Mouse (Mus musculus) liver, embryonic 15.5 days (tissue): Measurements from ENCODE around the gene Sgsm3. TPM values are rescaled to one million over a fixed set of nuclear protein-coding genes. Genes with fewer than 3 reads are reported as not detected.

Experiments used
- ATAC-seq: fragments of 200-750 bp; cut with Nextera tagmentation; 2 replicates; pipeline ENCODE4 v1.8.0; 2017; ENCODE audit warnings: moderate number of reproducible peaks, mild to moderate bottlenecking, moderate library complexity; ENCODE audit not compliant: insufficient read depth
- H3K27ac ChIP-seq: fragments of 300-500 bp; sonication (generic); replicated peaks from 2 replicates; pipeline ENCODE4 v1.5.1; 2015; ENCODE audit warnings: mild to moderate bottlenecking, inconsistent platforms
- H3K27me3 ChIP-seq: fragments of 300-500 bp; sonication (generic); 2 replicates; pipeline ENCODE4 v1.6.1; 2015; ENCODE audit warnings: mild to moderate bottlenecking, inconsistent platforms
- H3K36me3 ChIP-seq: fragments of 300-500 bp; sonication (generic); replicated peaks from 2 replicates; pipeline ENCODE4 v1.6.1; 2015; ENCODE audit warnings: moderate library complexity, mild to moderate bottlenecking, inconsistent platforms
- H3K4me1 ChIP-seq: fragments of 300-500 bp; sonication (generic); replicated peaks from 2 replicates; pipeline ENCODE4 v1.6.1; 2015; ENCODE audit warnings: inconsistent platforms
- H3K4me2 ChIP-seq: fragments of 300-500 bp; sonication (generic); 2 replicates; pipeline ENCODE4 v1.6.1; 2015; ENCODE audit warnings: moderate library complexity, mild to moderate bottlenecking, inconsistent platforms
- H3K4me3 ChIP-seq: fragments of 300-500 bp; sonication (generic); replicated peaks from 2 replicates; pipeline ENCODE4 v1.5.1; 2015; ENCODE audit warnings: mild to moderate bottlenecking, inconsistent platforms
- H3K9ac ChIP-seq: fragments of 300-500 bp; sonication (generic); 2 replicates; pipeline ENCODE4 v1.6.1; 2015; ENCODE audit warnings: moderate library complexity, mild to moderate bottlenecking, inconsistent platforms
- H3K9me3 ChIP-seq: fragments of 300-500 bp; sonication (generic); replicated peaks from 2 replicates; pipeline ENCODE4 v1.6.1; 2016; ENCODE audit warnings: inconsistent platforms
- WGBS: fragments of 180-500 bp; shearing (Covaris S2); methylation state at CpG from one replicate; pipeline ENCODE4 v1.1.7; 2015; ENCODE audit warnings: mixed read lengths; ENCODE audit not compliant: insufficient replicate concordance; 5-methylcytosine and 5-hydroxymethylcytosine counted together
- polyA plus RNA-seq: library from polyadenylated mRNA; unstranded; fragments of >200 nt; fragmentation: Nextera tagmentation; extraction: Ambion mirVana; gene quantifications from 2 replicates; pipeline ENCODE4 v1.2.1, GENCODE M21; 2015

Gene Sgsm3
- polyA plus RNA-seq, 1 experiment from 2014 or later: 8.3 TPM

DNA sequence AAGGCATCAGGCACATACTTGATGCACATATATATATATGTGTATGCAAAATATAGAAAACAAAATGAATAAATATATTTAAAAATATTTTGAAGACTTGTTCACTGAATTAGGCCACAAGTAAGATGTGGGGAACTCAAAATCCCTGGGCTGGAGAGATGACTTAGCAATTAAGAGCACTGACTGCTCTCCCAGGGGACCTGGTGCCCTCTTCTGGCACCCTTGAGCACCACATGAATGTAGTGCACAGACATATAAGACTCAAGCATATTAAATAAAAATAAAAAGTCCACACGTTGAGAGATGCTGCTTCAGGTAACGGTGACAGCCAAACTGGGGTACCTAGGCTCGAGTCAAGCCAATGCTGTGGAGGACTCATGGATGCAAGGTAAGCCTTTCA is 31.7 kb upstream of the Sgsm3 start:
- H3K4me1 ChIP-seq: peaks cover 26% of the 10 kb centered on the region
- H3K9me3 ChIP-seq: no peaks in the 10 kb centered on the region
- no peaks in the 10 kb centered on the region for H3K27me3 ChIP-seq
- H3K36me3 ChIP-seq: 0 out of 2 replicates have a peak, but pooled peaks cover 5% of the 10 kb centered on the region
- 28% methylated on average over 3 of the region's 3 CpGs for WGBS
- no peak for ATAC-seq
- no peak overlapping the region for H3K4me2 ChIP-seq
- H3K9ac ChIP-seq: no peak overlapping the region
- no peak overlapping the region for H3K4me3 ChIP-seq
- H3K27ac ChIP-seq: no peak overlapping the region

- peak; percentile 90 for ATAC-seq
- Histone ChIP-seq H3K4me2 (peak within 1 kb of the TSS; percentile 81), H3K27me3 (no peaks in the 10 kb centered on the region), H3K9ac (peak within 1 kb of the TSS; percentile 61), H3K27ac (peak within 1 kb of the TSS; percentile 80), H3K36me3 (peaks cover 15% of the 10 kb centered on the region), H3K4me1 (peaks cover 26% of the 10 kb centered on the region), H3K4me3 (peak within 1 kb of the TSS; percentile 72), H3K9me3 (no peaks in the 10 kb centered on the region)
- WGBS: under 1% methylated on average over 63 of the region's 63 CpGs
Observed at GRCm38 (mm10) chr15:80948145-80949135, 29.1 kb upstream of the Sgsm3 start, which contains the start of gene Adsl. Adsl (plus strand) TSS chr15:80948490.

DNA sequence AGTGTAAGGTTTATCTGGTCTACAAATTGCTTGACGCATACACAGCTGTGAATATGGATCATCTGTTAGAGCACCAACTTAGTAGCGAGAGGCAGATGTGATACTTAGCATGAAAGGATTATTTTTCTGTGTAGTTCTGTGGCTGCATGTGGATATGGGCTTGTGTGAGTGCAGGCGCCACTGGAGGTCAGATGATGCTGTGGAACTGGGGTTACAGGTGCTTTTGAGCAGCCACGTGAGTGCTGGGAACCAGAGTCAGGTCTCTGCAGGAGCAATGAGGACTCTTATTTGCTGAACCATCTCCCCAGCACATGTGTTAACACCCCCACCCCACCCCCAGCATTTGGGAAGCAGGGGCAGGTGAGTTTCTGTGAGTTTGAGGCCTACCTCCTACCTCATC is 28.1 kb upstream of the Sgsm3 start:
- Histone ChIP-seq H3K27ac (no peak overlapping the region), H3K4me2 (peak overlapping the region; percentile 81), H3K4me3 (peak overlapping the region; percentile 72), H3K9ac (peak overlapping the region; percentile 61; the same call in 1 of the 2 replicates), H3K4me1 (peaks cover 26% of the 10 kb centered on the region), H3K36me3 (peaks cover 25% of the 10 kb centered on the region), H3K27me3 (no peaks in the 10 kb centered on the region), H3K9me3 (no peaks in the 10 kb centered on the region)
- ATAC-seq: no peak
- WGBS: 23% methylated on average over 4 of the region's 4 CpGs

GRCm38 (mm10) chr15:80950055-80950454 is 27.5 kb upstream of the Sgsm3 start:
- H3K27me3 ChIP-seq: no peaks in the 10 kb centered on the region
- H3K27ac ChIP-seq: no peak overlapping the region
- ATAC-seq: no peak
- no peaks in the 10 kb centered on the region for H3K9me3 ChIP-seq
- peaks cover 26% of the 10 kb centered on the region for H3K4me1 ChIP-seq
- H3K4me2 ChIP-seq: peak overlapping the region; percentile 81
- peaks cover 31% of the 10 kb centered on the region for H3K36me3 ChIP-seq
- 70% methylated on average over 7 of the region's 7 CpGs for WGBS
- H3K4me3 ChIP-seq: peak overlapping the region; percentile 72
- no peak overlapping the region for H3K9ac ChIP-seq

DNA sequence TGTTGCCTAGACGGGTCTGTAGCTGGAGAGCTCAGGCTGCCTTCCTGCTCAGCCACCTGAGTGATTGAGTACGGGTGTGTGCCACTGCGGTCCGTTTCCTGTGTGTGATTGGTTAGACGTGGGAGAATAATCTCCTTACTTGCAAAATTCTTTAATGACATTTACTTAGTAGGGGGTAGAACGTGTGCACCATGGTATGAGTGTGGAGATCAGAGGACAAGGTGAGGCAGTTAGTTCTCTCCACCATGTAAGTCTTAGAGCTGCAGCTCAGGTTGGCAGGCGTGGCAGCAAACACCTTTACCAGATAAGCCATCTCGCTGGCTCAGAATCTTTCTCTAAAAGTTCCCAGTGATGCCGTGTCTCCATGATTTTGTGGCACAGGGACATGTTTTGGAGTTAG is 23.6 kb upstream of the Sgsm3 start:
- no peaks in the 10 kb centered on the region for H3K9me3 ChIP-seq
- H3K27ac ChIP-seq: no peak overlapping the region
- no peak overlapping the region for H3K4me2 ChIP-seq
- peaks cover 64% of the 10 kb centered on the region for H3K36me3 ChIP-seq
- no peak overlapping the region for H3K9ac ChIP-seq
- H3K27me3 ChIP-seq: no peaks in the 10 kb centered on the region
- 74% methylated on average over 9 of the region's 9 CpGs for WGBS
- ATAC-seq: no peak
- no peak overlapping the region for H3K4me3 ChIP-seq
- H3K4me1 ChIP-seq: peaks cover 14% of the 10 kb centered on the region

DNA sequence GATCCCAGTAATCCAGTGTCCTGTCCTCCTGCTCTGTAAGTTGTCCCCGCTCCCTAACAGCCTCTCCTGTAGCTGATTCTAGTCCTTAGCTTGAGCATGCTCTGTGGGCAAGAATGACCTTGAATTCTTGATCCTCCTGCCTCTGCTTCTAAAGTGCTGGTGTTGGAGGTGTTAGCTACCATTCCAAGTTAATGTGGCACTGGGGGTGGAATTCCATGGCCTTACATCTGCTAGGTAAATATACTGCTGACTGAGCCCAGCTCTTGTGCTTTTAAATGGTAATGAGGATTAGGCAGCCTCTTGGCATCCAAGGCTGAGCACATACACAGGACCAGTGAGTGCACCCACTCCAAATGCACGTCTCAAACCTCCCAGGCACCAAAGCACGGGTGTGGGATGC is 22.7 kb upstream of the Sgsm3 start:
- Histone ChIP-seq H3K4me1 (peaks cover 5% of the 10 kb centered on the region), H3K27me3 (no peaks in the 10 kb centered on the region), H3K4me2 (no peak overlapping the region), H3K9ac (no peak overlapping the region), H3K9me3 (no peaks in the 10 kb centered on the region), H3K4me3 (no peak overlapping the region), H3K27ac (no peak overlapping the region), H3K36me3 (peaks cover 73% of the 10 kb centered on the region)
- no peak for ATAC-seq
- WGBS: 75% methylated on average over 3 of the region's 3 CpGs

GRCm38 (mm10) chr15:80955836-80956438 is 21.6 kb upstream of the Sgsm3 start:
- 84% methylated on average over 12 of the region's 12 CpGs for WGBS
- Histone ChIP-seq H3K9ac (no peak overlapping the region), H3K4me1 (no peaks in the 10 kb centered on the region), H3K9me3 (no peaks in the 10 kb centered on the region), H3K36me3 (peaks cover 83% of the 10 kb centered on the region), H3K27me3 (no peaks in the 10 kb centered on the region), H3K4me3 (no peak overlapping the region), H3K4me2 (no peak overlapping the region), H3K27ac (no peak overlapping the region)
- no peak for ATAC-seq

- Histone ChIP-seq H3K9ac (no peak overlapping the region), H3K4me2 (no peak overlapping the region), H3K36me3 (peaks cover 51% of the 10 kb centered on the region), H3K27me3 (no peaks in the 10 kb centered on the region), H3K9me3 (no peaks in the 10 kb centered on the region), H3K4me1 (0 out of 2 replicates have a peak, but pooled peaks cover 4% of the 10 kb centered on the region), H3K4me3 (no peak overlapping the region), H3K27ac (no peak overlapping the region)
- WGBS: 57% methylated on average over 1 of the region's 1 CpGs
- no peak for ATAC-seq
Observed at GRCm38 (mm10) chr15:80969371-80969770, 8.2 kb upstream of the Sgsm3 start.

GRCm38 (mm10) chr15:80974311-80974710 is 3.3 kb upstream of the Sgsm3 start:
- ATAC-seq: no peak
- Histone ChIP-seq H3K4me3 (no peak overlapping the region), H3K9ac (no peak overlapping the region), H3K27me3 (no peaks in the 10 kb centered on the region), H3K4me2 (no peak overlapping the region), H3K36me3 (peaks cover 8% of the 10 kb centered on the region), H3K27ac (no peak overlapping the region), H3K9me3 (no peaks in the 10 kb centered on the region), H3K4me1 (peaks cover 22% of the 10 kb centered on the region)
- 48% methylated on average over 5 of the region's 5 CpGs for WGBS

DNA sequence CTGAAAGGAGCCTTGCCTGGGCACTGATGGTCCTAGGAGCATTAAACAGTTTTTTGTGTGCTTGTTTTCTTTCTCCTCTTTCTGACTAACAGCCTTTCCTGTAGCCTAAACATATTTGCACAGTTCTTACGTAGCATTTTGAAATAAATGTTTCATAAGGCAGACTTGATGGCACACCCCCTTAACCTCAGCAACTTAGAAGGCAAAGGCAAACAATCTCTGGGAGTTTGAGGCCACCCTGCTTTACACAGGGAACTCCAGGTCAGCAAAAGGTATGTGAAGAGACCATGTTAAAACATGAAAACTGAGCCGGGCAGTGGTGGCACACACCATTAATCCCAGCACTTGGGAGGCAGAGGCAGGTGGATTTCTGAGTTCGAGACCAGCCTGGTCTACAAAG is 1.9 kb upstream of the Sgsm3 start:
- Histone ChIP-seq H3K4me3 (no peak overlapping the region), H3K27me3 (no peaks in the 10 kb centered on the region), H3K36me3 (no peaks in the 10 kb centered on the region), H3K27ac (no peak overlapping the region), H3K9ac (no peak overlapping the region), H3K4me1 (peaks cover 29% of the 10 kb centered on the region), H3K9me3 (no peaks in the 10 kb centered on the region), H3K4me2 (no peak overlapping the region)
- ATAC-seq: no peak
- 65% methylated on average over 3 of the region's 3 CpGs for WGBS

- Histone ChIP-seq H3K9me3 (no peaks in the 10 kb centered on the region), H3K36me3 (no peaks in the 10 kb centered on the region), H3K27ac (no peak overlapping the region), H3K27me3 (no peaks in the 10 kb centered on the region), H3K4me3 (no peak overlapping the region), H3K9ac (no peak overlapping the region), H3K4me1 (peaks cover 33% of the 10 kb centered on the region), H3K4me2 (no peak overlapping the region)
- WGBS: 66% methylated on average over 4 of the region's 4 CpGs
- no peak for ATAC-seq
Observed at GRCm38 (mm10) chr15:80979611-80980010, 2.0 kb downstream of the Sgsm3 start.
